Mouse (Mus musculus) left cerebral cortex, adult 2 months (tissue): ENCODE measurements around the gene Tbc1d10b. TPM values are rescaled to one million over a fixed set of nuclear protein-coding genes. Genes with fewer than 3 reads are reported as not detected.
A peak's percentile ranks its signal among the peaks of the same experiment; 100 is the strongest.
"Not testable (repeated sequence)": the region's sequence is repeated elsewhere in the genome, so short reads cannot be mapped to it uniquely, and the experiment has no call there.

Source experiments
- DNase-seq, 2 experiments: peaks; one replicate each; pipeline ENCODE4 v3.0.0; 2021 to 2022; ENCODE audit warnings: low spot score in 2 of 2, mixed read lengths in 1 of 2; ENCODE audit errors: extremely low spot score in 1 of 2
- H3K27ac ChIP-seq: fragments of 200-600 bp; 2 replicates; pipeline ENCODE4 v1.8.1; 2022
- H3K4me3 ChIP-seq: fragments of 200-600 bp; 2 replicates; pipeline ENCODE4 v1.8.1; 2022
- CTCF ChIP-seq: fragments of 200-600 bp; IDR thresholded peaks from 2 replicates; pipeline ENCODE4 v1.8.1; 2022; ENCODE audit warnings: antibody characterized with exemption, mild to moderate bottlenecking, moderate library complexity
- intact Hi-C: fragments of 180-260 bp; cut with DNase I; formaldehyde crosslinking; loops from one replicate; pipeline ENCODE4 v1.15.1; 2025
- long read RNA-seq, 2 experiments: library from polyadenylated mRNA; stranded (forward); transcript quantifications; one replicate each; pipeline ENCODE4 v2.0.0; 2021; ENCODE audit warnings: borderline mapping rate in 2 of 2
- total RNA-seq, 2 experiments: library from RNA; stranded (reverse); gene quantifications; 2 replicates each; pipeline ENCODE4 v1.2.3; 2021

Gene Tbc1d10b
- 100 to 1,000 TPM in 1 of 2 experiments, 10 to 100 TPM in 1; 91.9 to 110 TPM for total RNA-seq
- long read RNA-seq, experiment 1, transcript Tbc1d10b-201 (9 exons, 3,614 nt), result major isoform, 132 of 154 reads
- long read RNA-seq, experiment 1, partial matches to known transcripts, result 1 of 154 reads
- long read RNA-seq, experiment 1, other reads (novel, unspliced or antisense), result 19 of 154 reads
- long read RNA-seq, experiment 2, transcript Tbc1d10b-201 (9 exons, 3,614 nt), result major isoform, 111 of 123 reads
- long read RNA-seq, experiment 2, partial matches to known transcripts, result 2 of 123 reads
- long read RNA-seq, experiment 2, other reads (novel, unspliced or antisense), result 10 of 123 reads

GRCm38 (mm10) chr7:127208295-127208552 is at the start of gene Tbc1d10b:
Tbc1d10b (minus strand) TSS chr7:127208468.
- Histone ChIP-seq H3K27ac (peak within 1 kb of the TSS; percentile 89), H3K4me3 (peak within 1 kb of the TSS; percentile 61)
- intact Hi-C loops, result loop anchor here (1.0 kb wide), 2 partner anchors 46 to 181 kb away; partner anchors contain the start of gene Maz
- peak in 1 of 2 experiments; percentile 43 for DNase-seq
- TF ChIP-seq CTCF, result no peak; the same call in none of the 2 replicates

GRCm38 (mm10) chr7:127256518-127256917 is 48.2 kb upstream of the Tbc1d10b start:
- intact Hi-C loops, result no loop called here

GRCm38 (mm10) chr7:127255965-127256364 is 47.7 kb upstream of the Tbc1d10b start:
- no peak for DNase-seq
- Histone ChIP-seq H3K4me3 (no peak overlapping the region), H3K27ac (no peak overlapping the region)
- no peak for TF ChIP-seq CTCF
- intact Hi-C loops, result no loop called here

More at GRCm38 (mm10) chr7:127256518-127256917, 48.2 kb upstream of the Tbc1d10b start:
- DNase-seq, result no peak
- Histone ChIP-seq H3K27ac (no peak overlapping the region), H3K4me3 (no peak overlapping the region)
- no peak for TF ChIP-seq CTCF

GRCm38 (mm10) chr7:127255008-127255407 is 46.7 kb upstream of the Tbc1d10b start:
- TF ChIP-seq CTCF, result no peak
- no peak for DNase-seq
- intact Hi-C loops, result no loop called here
- Histone ChIP-seq H3K4me3 (no peak overlapping the region; the same call in 1 of the 2 replicates), H3K27ac (peak overlapping the region; percentile 99; the same call in 1 of the 2 replicates)

GRCm38 (mm10) chr7:127253821-127254769 is 45.8 kb upstream of the Tbc1d10b start:
- intact Hi-C loops, result loop anchor here (1.0 kb wide), 1 partner anchor 46 kb away; the partner anchor contains the start of genes Mylpf and Tbc1d10b
- no peak for TF ChIP-seq CTCF
- Histone ChIP-seq H3K4me3 (peak overlapping the region; percentile 52), H3K27ac (peak overlapping the region; percentile 99)
- peak; percentile 95 to 96 for DNase-seq

GRCm38 (mm10) chr7:127253341-127253740 is 45.1 kb upstream of the Tbc1d10b start:
- TF ChIP-seq CTCF, result no peak
- intact Hi-C loops, result no loop called here
- Histone ChIP-seq H3K27ac (peak overlapping the region; percentile 99), H3K4me3 (peak overlapping the region; percentile 52)
- no peak for DNase-seq

- no peak overlapping the region for H3K4me3 ChIP-seq
- TF ChIP-seq CTCF, result peak; percentile 61
- intact Hi-C loops, result no loop called here
- no peak for DNase-seq
- no peak overlapping the region; the same call in 1 of the 2 replicates for H3K27ac ChIP-seq
Measured at GRCm38 (mm10) chr7:127252414-127252813, 44.1 kb upstream of the Tbc1d10b start.

GRCm38 (mm10) chr7:127250511-127250910 is 42.2 kb upstream of the Tbc1d10b start:
- H3K4me3 ChIP-seq, intact Hi-C loops, DNase-seq, H3K27ac ChIP-seq: not testable (repeated sequence)

- Histone ChIP-seq H3K27ac (peak overlapping the region; percentile 97), H3K4me3 (peak overlapping the region; percentile 93)
- DNase-seq, result no peak
- intact Hi-C loops, result no loop called here
- TF ChIP-seq CTCF, result no peak
Measured at GRCm38 (mm10) chr7:127244658-127245510, 36.6 kb upstream of the Tbc1d10b start.

GRCm38 (mm10) chr7:127243870-127244657 is 35.8 kb upstream of the Tbc1d10b start, which contains the start of gene Zfp771:
Zfp771 (plus strand) TSS chr7:127244274.
- Histone ChIP-seq H3K27ac (peak within 1 kb of the TSS; percentile 97), H3K4me3 (peak within 1 kb of the TSS; percentile 93)
- TF ChIP-seq CTCF, result peak; percentile 27
- DNase-seq, result peak; percentile 92 to 93
- intact Hi-C loops, result no loop called here
